Mouse (Mus musculus): ENCODE results near the gene Eno3.

DNA sequence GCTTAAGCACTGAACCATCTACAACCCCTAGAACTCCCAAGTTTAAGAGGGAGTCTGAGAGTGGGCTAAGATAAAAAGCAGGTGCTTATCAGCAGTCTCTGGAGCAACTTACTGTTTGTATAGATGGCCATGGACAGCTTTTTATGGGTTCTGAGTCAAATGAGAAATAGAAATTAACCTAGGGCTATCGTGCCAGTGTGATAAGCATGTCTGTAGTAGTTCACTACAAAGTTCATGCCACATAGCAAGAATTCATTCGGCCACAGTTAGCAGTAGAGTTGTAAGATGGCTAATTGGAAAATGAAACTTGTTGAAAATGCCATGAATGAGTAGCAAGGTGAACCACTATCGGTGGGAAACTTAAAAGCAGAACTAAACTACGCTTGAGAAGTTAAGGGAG lies 8.5 kb upstream of the Eno3 start:
- TF ChIP-seq CTCF (IDR thresholded peaks at IDR 0.05; ENCODE audit: low read depth, low read length) = no peak
- peak; percentile 58 for TF ChIP-seq TAL1 (conservative IDR thresholded peaks at IDR 0.05; ENCODE audit: low read depth, low read length)
- no peak for TF ChIP-seq GATA2 (IDR thresholded peaks at IDR 0.05; ENCODE audit: borderline replicate concordance, low read depth, low read length)
- no peak for TF ChIP-seq POLR2AphosphoS5 (IDR thresholded peaks at IDR 0.05; ENCODE audit: insufficient replicate concordance, low read depth, low read length)
- TF ChIP-seq GATA1 (IDR thresholded peaks at IDR 0.05; ENCODE audit: borderline replicate concordance, low read length) = no peak

Data from G1E (cell line).